Mouse (Mus musculus) ES-Bruce4 (cell line): ENCODE data around the gene Abca4.

ENCODE experiments used
- CTCF ChIP-seq: IDR thresholded peaks from one replicate; pipeline ENCODE4 v1.8.1; 2011; ENCODE audit warnings: low read depth, low read length
- EP300 ChIP-seq: IDR thresholded peaks from 2 replicates; pipeline ENCODE4 v1.6.1; 2011; ENCODE audit warnings: low read depth, low read length; ENCODE audit not compliant: insufficient read depth

DNA sequence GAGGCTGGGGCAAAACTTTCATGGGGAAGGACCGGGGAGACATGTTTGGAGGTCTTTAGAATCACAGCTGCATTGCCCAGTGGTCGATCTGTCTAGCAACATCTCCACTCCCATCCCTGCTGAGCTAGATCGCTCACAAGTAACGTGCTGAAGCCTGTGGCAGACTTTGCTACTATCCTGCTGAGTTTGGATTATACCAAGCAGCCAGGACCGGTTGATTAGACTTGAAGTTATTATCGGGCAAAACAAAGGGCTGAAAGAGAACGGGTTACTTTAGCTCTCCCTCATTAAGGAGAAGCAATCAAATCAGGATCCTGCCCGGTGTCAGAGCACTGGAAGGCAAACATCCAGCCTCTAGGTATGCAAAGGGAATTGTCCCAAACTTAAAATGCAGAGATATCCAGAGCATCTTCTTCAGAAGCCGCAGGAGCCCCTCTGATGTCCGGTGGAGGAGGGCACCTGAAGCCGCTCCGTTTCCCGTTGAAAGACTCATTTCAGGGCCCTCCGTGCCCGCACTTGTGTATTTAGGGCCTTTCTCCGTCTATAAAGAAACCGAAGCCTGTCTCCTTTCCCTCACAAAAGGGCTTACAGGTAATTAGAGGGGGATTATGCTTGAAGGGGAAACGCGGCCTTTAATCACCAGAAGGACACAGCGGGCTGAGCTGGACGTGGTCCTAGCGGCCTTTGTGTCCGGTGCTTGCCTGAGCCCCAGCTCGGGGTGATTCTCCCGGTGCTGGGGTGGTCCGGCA lies at the start of gene Abca4:
- no peak for TF ChIP-seq EP300
- TF ChIP-seq CTCF: no peak
